Mouse (Mus musculus): ENCODE measurements around the gene Gm9945.

- TF ChIP-seq POLR2A (IDR thresholded peaks at IDR 0.05; ENCODE audit: control insufficient read depth, extremely low read depth, insufficient read depth, low read length, poor library complexity) (no peak), CTCF (IDR thresholded peaks at IDR 0.05; ENCODE audit: borderline replicate concordance, control insufficient read depth, extremely low read depth, insufficient read depth, low read length, poor library complexity) (no peak)
These were observed 22.5 kb upstream of the Gm9945 start for GRCm38 (mm10) chr11:53457372-53457954.

Measured in thymus, adult 2 months (tissue).